Mouse (Mus musculus) stomach, embryonic 14.5 days (tissue): ENCODE data around the gene Satb1. TPM values are rescaled to one million over a fixed set of nuclear protein-coding genes. Genes with fewer than 3 reads are reported as not detected.

Experiments used
- ATAC-seq: fragments of 200-750 bp; cut with Nextera tagmentation; 2 replicates; pipeline ENCODE4 v1.8.0; 2017; ENCODE audit warnings: low read depth, moderate TSS enrichment; ENCODE audit not compliant: insufficient number of reproducible peaks, insufficient read depth, low FRiP score
- H3K27ac ChIP-seq: fragments of 300-500 bp; sonication (generic); 2 replicates; pipeline ENCODE4 v1.5.1; 2014; ENCODE audit warnings: mild to moderate bottlenecking, low read length, moderate library complexity, mixed read lengths
- H3K27me3 ChIP-seq: fragments of 300-500 bp; sonication (generic); 2 replicates; pipeline ENCODE4 v1.6.1; 2014; ENCODE audit warnings: low read length, control low read depth, mixed read lengths; ENCODE audit not compliant: control insufficient read depth, insufficient read depth
- H3K36me3 ChIP-seq: fragments of 300-500 bp; sonication (generic); 2 replicates; pipeline ENCODE4 v1.6.1; 2014; ENCODE audit warnings: mild to moderate bottlenecking, control low read depth, low read length, moderate library complexity, mixed read lengths; ENCODE audit not compliant: control insufficient read depth, insufficient read depth
- H3K4me1 ChIP-seq: fragments of 300-500 bp; sonication (generic); 2 replicates; pipeline ENCODE4 v1.6.1; 2014; ENCODE audit warnings: low read length, control low read depth, mixed read lengths; ENCODE audit not compliant: control insufficient read depth, insufficient read depth
- H3K4me2 ChIP-seq: fragments of 300-500 bp; sonication (generic); replicated peaks from 2 replicates; pipeline ENCODE4 v1.6.1; 2014; ENCODE audit warnings: low read depth, low read length, control low read depth
- H3K4me3 ChIP-seq: fragments of 300-500 bp; sonication (generic); 2 replicates; pipeline ENCODE4 v1.5.1; 2014; ENCODE audit warnings: low read depth, low read length, control low read depth
- H3K9ac ChIP-seq: fragments of 300-500 bp; sonication (generic); replicated peaks from 2 replicates; pipeline ENCODE4 v1.6.1; 2014; ENCODE audit warnings: low read depth, mild to moderate bottlenecking, control low read depth, low read length, moderate library complexity, mixed read lengths
- H3K9me3 ChIP-seq: fragments of 300-500 bp; sonication (generic); 2 replicates; pipeline ENCODE4 v1.6.1; 2016; ENCODE audit warnings: low read depth, low read length, control low read depth; ENCODE audit not compliant: control insufficient read depth
- WGBS: fragments of 180-500 bp; shearing (Covaris S2); extraction: QIAGEN DNeasy Blood & Tissue Kit; methylation state at CpG from one replicate; pipeline ENCODE4 v1.1.7; 2014; 5-methylcytosine and 5-hydroxymethylcytosine counted together
- polyA plus RNA-seq: library from polyadenylated mRNA; unstranded; fragments of >200 nt; fragmentation: Nextera tagmentation; extraction: Ambion mirVana; gene quantifications from 2 replicates; pipeline ENCODE4 v1.2.1, GENCODE M21; 2014

The Satb1 gene
- polyA plus RNA-seq, 1 experiment from 2014 or later = 10.1 TPM

DNA sequence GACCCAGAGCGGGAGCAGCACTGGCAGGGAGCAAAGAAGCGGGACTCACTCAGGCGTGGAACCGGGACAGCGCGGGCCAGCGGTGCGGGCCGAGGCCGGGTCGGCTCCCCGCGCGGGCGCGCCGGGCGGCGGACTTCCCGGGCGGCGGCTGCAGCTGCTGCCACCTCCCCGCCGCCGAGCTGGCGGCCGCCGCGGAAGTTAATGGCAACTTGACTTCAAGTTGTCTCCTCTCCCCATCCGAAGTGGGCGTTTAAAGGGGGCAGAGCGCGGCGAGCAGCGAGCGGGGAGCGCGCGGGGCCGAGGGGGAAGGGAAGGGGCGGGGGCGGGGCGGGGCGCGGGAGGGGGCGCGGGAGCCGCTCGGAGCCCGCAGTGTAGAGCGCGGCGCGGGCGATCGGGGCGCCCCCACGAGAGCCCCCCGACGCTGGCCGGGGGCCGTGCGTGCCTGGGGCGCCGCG, 642 bp downstream of the Satb1 start:
- H3K4me3 ChIP-seq = peak overlapping the region; percentile 58
- H3K4me1 ChIP-seq = peaks cover 9% of the 10 kb centered on the region; the same call in 1 of the 2 replicates
- under 1% methylated on average over 46 of the region's 66 CpGs for WGBS
- H3K36me3 ChIP-seq = no peaks in the 10 kb centered on the region
- peak overlapping the region; percentile 99 for H3K4me2 ChIP-seq
- peak overlapping the region; percentile 18; the same call in 1 of the 2 replicates for H3K9ac ChIP-seq
- ATAC-seq = peak; percentile 54
- H3K27me3 ChIP-seq = peaks cover 29% of the 10 kb centered on the region
- H3K27ac ChIP-seq = no peak overlapping the region
- H3K9me3 ChIP-seq = no peaks in the 10 kb centered on the region

DNA sequence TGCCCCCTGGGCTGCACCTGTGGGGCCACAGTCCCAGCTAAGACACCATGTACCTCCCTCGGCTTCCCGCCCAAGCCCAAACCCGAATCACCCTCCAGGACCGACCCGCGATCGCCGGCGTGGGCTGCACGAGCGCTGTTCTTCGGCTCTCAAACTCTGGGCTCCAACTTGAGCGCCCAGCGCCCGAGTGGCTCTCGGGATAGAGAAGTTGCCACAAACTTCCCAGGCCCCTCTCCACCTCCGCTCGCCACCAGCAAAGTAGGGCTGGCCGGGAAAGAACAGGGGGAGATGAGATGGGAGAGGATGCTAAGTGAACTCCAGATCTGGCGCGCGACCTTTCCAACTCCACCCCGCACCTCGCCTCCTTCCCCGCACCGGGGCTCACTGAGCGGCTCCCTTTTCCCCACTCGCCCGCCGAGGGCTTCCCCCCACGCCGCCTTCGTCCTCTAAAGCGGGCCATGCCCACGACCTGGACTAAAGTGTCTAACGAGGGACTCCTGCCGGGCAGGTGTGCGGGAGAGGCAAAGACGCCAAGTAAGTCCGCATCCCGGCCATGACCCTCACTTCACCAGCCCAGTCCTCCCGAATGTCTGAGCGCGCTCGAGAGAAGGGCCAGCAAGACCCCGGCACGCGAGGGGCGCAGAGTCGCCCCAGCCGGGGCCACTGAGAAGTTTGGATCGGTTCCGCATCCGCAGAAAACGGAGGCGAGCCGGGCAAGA, 1.2 kb downstream of the Satb1 start:
- H3K9ac ChIP-seq = 0 out of 2 replicates have a peak overlapping the region, but pooled peaks have one; percentile 18
- ATAC-seq = no peak
- peaks cover 9% of the 10 kb centered on the region; the same call in 1 of the 2 replicates for H3K4me1 ChIP-seq
- H3K9me3 ChIP-seq = no peaks in the 10 kb centered on the region
- peak overlapping the region; percentile 99 for H3K4me2 ChIP-seq
- WGBS = under 1% methylated on average over 55 of the region's 57 CpGs
- no peaks in the 10 kb centered on the region for H3K36me3 ChIP-seq
- H3K4me3 ChIP-seq = peak overlapping the region; percentile 58
- H3K27me3 ChIP-seq = peaks cover 29% of the 10 kb centered on the region
- H3K27ac ChIP-seq = no peak overlapping the region

DNA sequence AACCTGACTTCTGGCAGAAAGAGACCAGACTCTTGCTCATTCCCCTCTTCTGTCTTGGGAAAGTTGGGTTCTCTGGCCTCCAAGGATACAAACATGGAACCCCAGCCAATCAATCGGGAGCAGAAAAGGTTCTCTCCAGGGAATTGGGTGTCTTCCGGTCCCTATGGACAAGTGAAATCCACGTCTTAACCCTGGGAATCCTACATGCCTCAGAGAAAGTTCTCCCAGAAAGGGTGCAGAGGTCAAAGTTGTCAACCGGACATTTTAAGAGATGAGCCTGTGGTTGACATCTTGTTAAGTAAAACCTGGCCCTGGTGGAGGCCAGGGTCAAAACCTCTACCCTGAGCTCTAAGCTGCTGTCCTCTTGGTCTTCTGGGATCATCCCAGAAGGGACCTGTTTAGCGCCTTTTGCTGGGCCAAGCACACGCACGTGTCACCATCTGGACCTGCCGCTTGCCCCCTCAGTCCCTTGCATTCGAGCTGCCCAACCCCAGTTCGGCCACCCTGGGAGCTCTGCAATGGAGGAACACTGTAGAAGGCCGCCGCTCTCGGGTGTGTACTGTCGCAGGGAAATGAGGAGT, 1.9 kb downstream of the Satb1 start:
- Histone ChIP-seq H3K4me1 (peaks cover 9% of the 10 kb centered on the region; the same call in 1 of the 2 replicates), H3K36me3 (no peaks in the 10 kb centered on the region), H3K27me3 (peaks cover 29% of the 10 kb centered on the region), H3K9ac (no peak overlapping the region), H3K27ac (no peak overlapping the region), H3K9me3 (no peaks in the 10 kb centered on the region), H3K4me2 (peak overlapping the region; percentile 99), H3K4me3 (peak overlapping the region; percentile 58)
- 0 out of 2 replicates have a peak, but pooled peaks have one; percentile 34 for ATAC-seq
- WGBS = 13% methylated on average over 14 of the region's 14 CpGs

DNA sequence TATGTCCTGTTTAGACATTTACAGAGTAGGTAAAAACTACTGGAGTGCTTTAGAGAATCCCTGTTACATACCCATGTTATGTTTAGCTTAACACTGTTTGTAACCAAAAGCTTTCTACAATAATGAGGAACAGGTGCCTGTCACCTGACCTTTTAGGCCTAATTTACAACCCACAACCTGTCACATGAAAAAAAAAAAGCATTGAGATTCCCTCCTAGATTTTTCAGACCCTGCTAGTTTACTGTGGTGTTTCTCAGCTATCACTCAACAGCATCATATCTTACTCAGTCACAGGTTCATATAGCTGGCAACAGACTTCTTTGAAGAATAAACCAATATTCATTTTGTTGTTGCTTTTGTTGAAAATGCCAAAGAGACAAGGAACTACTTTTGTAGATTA, 3.7 kb downstream of the Satb1 start:
- Histone ChIP-seq H3K27me3 (peaks cover 21% of the 10 kb centered on the region), H3K9me3 (no peaks in the 10 kb centered on the region), H3K9ac (no peak overlapping the region), H3K36me3 (no peaks in the 10 kb centered on the region), H3K4me1 (peaks cover 9% of the 10 kb centered on the region; the same call in 1 of the 2 replicates), H3K4me2 (no peak overlapping the region), H3K4me3 (no peak overlapping the region), H3K27ac (no peak overlapping the region)
- ATAC-seq = no peak

DNA sequence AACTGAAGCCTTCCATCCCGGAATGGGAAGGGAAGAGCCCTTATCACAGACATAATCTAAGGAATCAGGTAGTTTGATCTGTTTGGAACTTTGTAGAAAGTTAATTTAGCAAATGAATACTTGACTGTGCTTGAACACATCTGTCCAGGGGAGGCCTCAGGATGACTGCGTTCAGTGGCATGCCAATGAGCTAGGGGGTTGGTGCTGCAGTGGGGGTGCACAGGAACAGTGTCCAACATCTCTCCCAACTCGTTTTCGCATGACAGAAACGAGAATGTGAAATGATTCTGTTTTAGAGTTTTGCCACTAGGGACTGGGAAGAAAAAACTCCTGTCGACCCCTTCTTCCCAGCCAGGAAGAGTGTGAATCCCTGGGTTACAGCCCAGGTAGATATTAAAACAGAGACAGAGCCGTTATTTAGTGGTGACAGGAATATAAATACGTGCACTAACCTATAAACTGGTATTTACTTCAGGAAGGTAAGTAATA, 5.1 kb downstream of the Satb1 start:
- peaks cover 5% of the 10 kb centered on the region; the same call in 1 of the 2 replicates for H3K4me1 ChIP-seq
- H3K4me2 ChIP-seq = no peak overlapping the region
- H3K4me3 ChIP-seq = no peak overlapping the region
- no peak overlapping the region for H3K9ac ChIP-seq
- H3K27me3 ChIP-seq = peaks cover 11% of the 10 kb centered on the region
- H3K27ac ChIP-seq = no peak overlapping the region
- WGBS = 53% methylated on average over 8 of the region's 8 CpGs
- H3K9me3 ChIP-seq = no peaks in the 10 kb centered on the region
- ATAC-seq = no peak
- H3K36me3 ChIP-seq = no peaks in the 10 kb centered on the region

DNA sequence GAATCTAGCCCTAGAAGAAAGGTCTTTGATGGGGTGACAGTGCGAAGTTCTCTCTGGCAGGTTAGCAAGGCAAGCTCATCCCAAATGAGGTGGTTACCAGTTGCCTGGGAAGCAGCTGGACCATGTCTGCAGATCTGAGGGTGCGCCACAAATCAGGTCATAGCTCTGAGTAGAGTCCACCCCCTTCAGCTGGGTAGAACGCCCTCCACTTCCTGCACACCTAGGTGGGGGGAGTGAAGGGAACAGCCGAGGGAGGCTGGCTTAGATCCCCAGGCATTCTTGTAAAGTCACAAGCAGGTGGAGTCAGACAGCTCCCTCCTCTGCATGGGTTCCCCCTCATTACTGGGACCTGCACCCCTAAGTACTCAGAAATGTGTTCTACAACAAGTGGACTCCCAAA, 6.6 kb downstream of the Satb1 start:
- Histone ChIP-seq H3K9ac (no peak overlapping the region), H3K4me1 (no peaks in the 10 kb centered on the region; the same call in 1 of the 2 replicates), H3K4me2 (no peak overlapping the region), H3K36me3 (no peaks in the 10 kb centered on the region), H3K27ac (no peak overlapping the region), H3K4me3 (no peak overlapping the region), H3K27me3 (peaks cover 5% of the 10 kb centered on the region; the same call in 1 of the 2 replicates), H3K9me3 (no peaks in the 10 kb centered on the region)
- 59% methylated on average over 4 of the region's 4 CpGs for WGBS
- ATAC-seq = no peak

DNA sequence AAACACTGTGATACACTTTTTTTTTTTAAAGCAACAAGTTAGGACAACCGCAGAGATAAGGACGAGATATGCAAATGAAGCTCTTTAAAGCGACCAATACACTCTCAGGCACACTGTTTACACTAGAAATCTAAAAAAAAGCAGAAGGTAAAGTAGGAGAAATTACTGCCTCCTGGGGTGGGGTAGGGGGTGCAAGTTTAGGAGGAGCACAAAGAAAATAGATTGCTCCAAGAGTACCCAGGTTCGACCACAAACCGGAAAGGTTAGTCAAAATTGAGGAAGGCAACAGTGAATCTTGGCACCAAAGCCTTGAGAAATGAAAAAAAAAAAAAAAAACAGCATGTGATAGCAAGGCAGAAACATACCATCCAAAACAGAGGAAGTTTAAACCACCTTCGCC, 18.8 kb downstream of the Satb1 start:
- Histone ChIP-seq H3K9me3 (no peaks in the 10 kb centered on the region), H3K4me1 (no peaks in the 10 kb centered on the region), H3K27ac (no peak overlapping the region), H3K36me3 (no peaks in the 10 kb centered on the region), H3K27me3 (no peaks in the 10 kb centered on the region), H3K4me3 (no peak overlapping the region), H3K4me2 (no peak overlapping the region), H3K9ac (no peak overlapping the region)
- 31% methylated on average over 6 of the region's 6 CpGs for WGBS
- ATAC-seq = no peak

DNA sequence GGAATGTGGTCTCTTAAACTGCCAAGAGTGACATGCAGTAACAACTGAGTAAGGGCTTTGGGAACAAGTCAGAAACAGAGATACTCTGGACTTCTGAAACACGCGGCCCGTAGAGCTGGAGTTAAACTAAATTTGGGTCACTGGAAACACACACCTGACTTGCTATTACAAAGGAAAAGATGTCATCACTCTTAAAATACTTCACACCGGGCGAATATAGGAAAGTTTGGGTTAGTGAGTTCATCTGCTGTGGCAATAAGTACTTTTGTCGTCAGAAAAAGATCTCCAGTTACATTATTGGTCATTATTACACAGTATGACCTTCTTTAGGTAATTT, 19.3 kb downstream of the Satb1 start:
- Histone ChIP-seq H3K36me3 (no peaks in the 10 kb centered on the region), H3K4me3 (peak overlapping the region; percentile 75), H3K27me3 (no peaks in the 10 kb centered on the region), H3K27ac (no peak overlapping the region), H3K4me1 (no peaks in the 10 kb centered on the region), H3K4me2 (peak overlapping the region; percentile 88), H3K9me3 (no peaks in the 10 kb centered on the region), H3K9ac (peak overlapping the region; percentile 77; the same call in 1 of the 2 replicates)
- ATAC-seq = no peak
- 2% methylated on average over 6 of the region's 6 CpGs for WGBS
